Mouse (Mus musculus): ENCODE results near the gene Npb. TPM values are rescaled to one million over a fixed set of nuclear protein-coding genes. Genes with fewer than 3 reads are reported as not detected.
"Not testable (repeated sequence)": the region's sequence is repeated elsewhere in the genome, so short reads cannot be mapped to it uniquely, and the experiment has no call there.

Gene Npb
- polyA plus RNA-seq, 1 experiment from 2014 or later: 12.1 TPM

GRCm38 (mm10) chr11:120581490-120582267 is 26.6 kb upstream of the Npb start, which contains the start of gene Arhgdia:
Gene Arhgdia (minus strand): TSS chr11:120581624.
- peak; percentile 47; the same call in 1 of the 2 replicates for ATAC-seq (ENCODE audit: insufficient read depth, low FRiP score, low read depth)
- peak within 1 kb of the TSS; percentile 92 for H3K4me2 ChIP-seq
- no peaks in the 10 kb centered on the region for H3K27me3 ChIP-seq (replicated peaks)
- peaks cover 38% of the 10 kb centered on the region for H3K36me3 ChIP-seq
- peak within 1 kb of the TSS; percentile 90 for H3K27ac ChIP-seq
- peaks cover 30% of the 10 kb centered on the region for H3K4me1 ChIP-seq
- 4% methylated on average over 70 of the region's 75 CpGs for WGBS
- H3K4me3 ChIP-seq (replicated peaks): peak within 1 kb of the TSS; percentile 92
- peak within 1 kb of the TSS; percentile 70 for H3K9ac ChIP-seq
- no peaks in the 10 kb centered on the region for H3K9me3 ChIP-seq

GRCm38 (mm10) chr11:120582268-120582981 is 25.9 kb upstream of the Npb start:
- Histone ChIP-seq H3K9me3 (no peaks in the 10 kb centered on the region), H3K4me3 (replicated peaks) (peak overlapping the region; percentile 92), H3K27ac (peak overlapping the region; percentile 90), H3K9ac (peak overlapping the region; percentile 70; the same call in 1 of the 2 replicates), H3K27me3 (replicated peaks) (no peaks in the 10 kb centered on the region), H3K4me1 (peaks cover 30% of the 10 kb centered on the region), H3K4me2 (peak overlapping the region; percentile 84), H3K36me3 (peaks cover 39% of the 10 kb centered on the region)
- ATAC-seq (ENCODE audit: insufficient read depth, low FRiP score, low read depth): no peak
- WGBS: 72% methylated on average over 8 of the region's 8 CpGs

- H3K27me3 ChIP-seq (replicated peaks); H3K9ac ChIP-seq; H3K4me2 ChIP-seq; ATAC-seq (ENCODE audit: insufficient read depth, low FRiP score, low read depth); H3K9me3 ChIP-seq; H3K27ac ChIP-seq; H3K4me3 ChIP-seq (replicated peaks): not testable (repeated sequence)
- H3K4me1 ChIP-seq: peaks cover 30% of the 10 kb centered on the region
- H3K36me3 ChIP-seq: peaks cover 37% of the 10 kb centered on the region
- WGBS: 86% methylated on average over 2 of the region's 2 CpGs
Observed at GRCm38 (mm10) chr11:120582982-120583293, 25.3 kb upstream of the Npb start.

GRCm38 (mm10) chr11:120583937-120584336 is 24.3 kb upstream of the Npb start:
- H3K9ac ChIP-seq: no peak overlapping the region
- H3K9me3 ChIP-seq: no peaks in the 10 kb centered on the region
- ATAC-seq (ENCODE audit: insufficient read depth, low FRiP score, low read depth): no peak
- peaks cover 35% of the 10 kb centered on the region for H3K36me3 ChIP-seq
- WGBS: 80% methylated on average over 1 of the region's 1 CpGs
- H3K27ac ChIP-seq: no peak overlapping the region
- H3K4me2 ChIP-seq: no peak overlapping the region
- peaks cover 22% of the 10 kb centered on the region for H3K4me1 ChIP-seq
- H3K27me3 ChIP-seq (replicated peaks): no peaks in the 10 kb centered on the region
- H3K4me3 ChIP-seq (replicated peaks): no peak overlapping the region

GRCm38 (mm10) chr11:120588531-120588930 is 19.7 kb upstream of the Npb start:
- no peak overlapping the region for H3K9ac ChIP-seq
- H3K4me1 ChIP-seq: no peaks in the 10 kb centered on the region
- no peak overlapping the region for H3K27ac ChIP-seq
- H3K36me3 ChIP-seq: peaks cover 54% of the 10 kb centered on the region
- 87% methylated on average over 6 of the region's 6 CpGs for WGBS
- H3K9me3 ChIP-seq: no peaks in the 10 kb centered on the region
- no peak for ATAC-seq (ENCODE audit: insufficient read depth, low FRiP score, low read depth)
- no peak overlapping the region for H3K4me2 ChIP-seq
- H3K27me3 ChIP-seq (replicated peaks): no peaks in the 10 kb centered on the region
- no peak overlapping the region for H3K4me3 ChIP-seq (replicated peaks)

- peaks cover 43% of the 10 kb centered on the region for H3K36me3 ChIP-seq
- H3K4me1 ChIP-seq: peaks cover 12% of the 10 kb centered on the region
- no peaks in the 10 kb centered on the region for H3K9me3 ChIP-seq
- WGBS: 3% methylated on average over 87 of the region's 99 CpGs
- H3K27ac ChIP-seq: peak overlapping the region; percentile 91
- peak overlapping the region; percentile 78 for H3K4me2 ChIP-seq
- peak overlapping the region; percentile 95 for H3K4me3 ChIP-seq (replicated peaks)
- ATAC-seq (ENCODE audit: insufficient read depth, low FRiP score, low read depth): peak; percentile 25
- H3K27me3 ChIP-seq (replicated peaks): no peaks in the 10 kb centered on the region
- peak overlapping the region; percentile 99 for H3K9ac ChIP-seq
Observed at GRCm38 (mm10) chr11:120597240-120598235, 10.7 kb upstream of the Npb start.

- H3K4me3 ChIP-seq (replicated peaks): peak within 1 kb of the TSS; percentile 95
- H3K4me1 ChIP-seq: peaks cover 12% of the 10 kb centered on the region
- peak; percentile 97 for ATAC-seq (ENCODE audit: insufficient read depth, low FRiP score, low read depth)
- peak within 1 kb of the TSS; percentile 81 for H3K4me2 ChIP-seq
- no peaks in the 10 kb centered on the region for H3K9me3 ChIP-seq
- WGBS: under 1% methylated on average over 87 of the region's 88 CpGs
- no peaks in the 10 kb centered on the region for H3K27me3 ChIP-seq (replicated peaks)
- H3K9ac ChIP-seq: peak within 1 kb of the TSS; percentile 99
- peaks cover 41% of the 10 kb centered on the region for H3K36me3 ChIP-seq
- H3K27ac ChIP-seq: peak within 1 kb of the TSS; percentile 91
Observed at GRCm38 (mm10) chr11:120598283-120598989, 9.8 kb upstream of the Npb start, which contains the start of the genes Alyref and Anapc11. Gene Alyref (minus strand): TSS chr11:120598365. Gene Anapc11 (plus strand): TSS chr11:120598421.

- no peaks in the 10 kb centered on the region for H3K9me3 ChIP-seq
- WGBS: 41% methylated on average over 17 of the region's 17 CpGs
- peaks cover 12% of the 10 kb centered on the region for H3K4me1 ChIP-seq
- H3K4me2 ChIP-seq: peak overlapping the region; percentile 81
- H3K27me3 ChIP-seq (replicated peaks): no peaks in the 10 kb centered on the region
- H3K4me3 ChIP-seq (replicated peaks): peak overlapping the region; percentile 95
- H3K9ac ChIP-seq: peak overlapping the region; percentile 45
- H3K36me3 ChIP-seq: peaks cover 37% of the 10 kb centered on the region
- H3K27ac ChIP-seq: peak overlapping the region; percentile 88
- ATAC-seq (ENCODE audit: insufficient read depth, low FRiP score, low read depth): no peak
Observed at GRCm38 (mm10) chr11:120598990-120599549, 9.2 kb upstream of the Npb start.

- Histone ChIP-seq H3K27me3 (replicated peaks) (no peaks in the 10 kb centered on the region), H3K4me1 (peaks cover 12% of the 10 kb centered on the region), H3K9me3 (no peaks in the 10 kb centered on the region), H3K4me3 (replicated peaks) (no peak overlapping the region), H3K9ac (no peak overlapping the region), H3K4me2 (no peak overlapping the region), H3K27ac (no peak overlapping the region), H3K36me3 (peaks cover 36% of the 10 kb centered on the region)
- 92% methylated on average over 3 of the region's 3 CpGs for WGBS
- ATAC-seq (ENCODE audit: insufficient read depth, low FRiP score, low read depth): no peak
Observed at GRCm38 (mm10) chr11:120600716-120601115, 7.6 kb upstream of the Npb start.

GRCm38 (mm10) chr11:120603545-120603944 is 4.7 kb upstream of the Npb start:
- Histone ChIP-seq H3K4me2 (no peak overlapping the region), H3K36me3 (peaks cover 37% of the 10 kb centered on the region), H3K4me1 (peaks cover 15% of the 10 kb centered on the region), H3K9me3 (no peaks in the 10 kb centered on the region), H3K9ac (no peak overlapping the region), H3K27ac (no peak overlapping the region), H3K4me3 (replicated peaks) (no peak overlapping the region), H3K27me3 (replicated peaks) (no peaks in the 10 kb centered on the region)
- 69% methylated on average over 2 of the region's 2 CpGs for WGBS
- no peak for ATAC-seq (ENCODE audit: insufficient read depth, low FRiP score, low read depth)

All from stomach, embryonic 15.5 days (tissue).